19 mouse cellular contexts compared by ENCODE assay signal in genomic region chr15:24980841-24981240, GRCm38 (mm10).
A peak's percentile ranks its signal among the peaks of the same experiment; 100 is the strongest.
DNase-seq lines count a peak whose midpoint lies in the region; ATAC-seq lines count a peak whose summit lies in the region.
"Had no signal": no experiment of that assay in that cellular context is flagged by ENCODE, and none has a peak within 500 bp of the region (broad histone marks: within the 10 kb centered on the region; RNA-seq: fewer than 3 reads in every experiment).

No protein-coding gene starts in this region.

- no peak overlapping the region for H3K4me2 ChIP-seq in limb, embryonic 13.5 days (replicated peaks)
- H3K4me2 ChIP-seq: embryonic facial prominence, embryonic 15.5 days; heart, embryonic 15.5 days; limb, embryonic 12.5 days; midbrain, embryonic 12.5 days had no signal

- no peak for DNase-seq in limb, embryonic 10.5 days (ENCODE audit: low spot score)
- peak; percentile 49 for DNase-seq in embryo, embryonic 11 days
- peak; percentile 25 for DNase-seq in forelimb bud, embryonic 11.5 days (ENCODE audit: low read depth, low spot score)
- peak; percentile 6 for DNase-seq in retina, postnatal 1 day
- DNase-seq in urinary bladder, adult 2 months (ENCODE audit: low spot score), result no peak
- DNase-seq in thymus, postnatal 25 days, result no peak
- DNase-seq: cerebellum, adult 11 months; cerebellum, postnatal 14 days; gastrocnemius, postnatal 14 days; heart, adult 2 months; lung, postnatal 10 days; right cerebral cortex, postnatal 4 days had no signal

- H3K4me3 ChIP-seq in limb, embryonic 13.5 days, result no peak overlapping the region
- no peak overlapping the region for H3K4me3 ChIP-seq in limb, embryonic 10.5 days
- H3K4me3 ChIP-seq: embryonic facial prominence, embryonic 15.5 days; forebrain, embryonic 10.5 days; heart, adult 2 months; heart, embryonic 15.5 days; limb, embryonic 12.5 days; midbrain, embryonic 12.5 days had no signal

- H3K27ac ChIP-seq in limb, embryonic 13.5 days, result no peak overlapping the region
- H3K27ac ChIP-seq in limb, embryonic 10.5 days, result no peak overlapping the region
- H3K27ac ChIP-seq: embryonic facial prominence, embryonic 15.5 days; forebrain, embryonic 10.5 days; heart, adult 2 months; heart, embryonic 15.5 days; limb, embryonic 12.5 days; liver, embryonic 14.5 days; midbrain, embryonic 12.5 days had no signal

- H3K9me3 ChIP-seq in limb, embryonic 13.5 days, result no peaks in the 10 kb centered on the region
- H3K9me3 ChIP-seq in limb, embryonic 10.5 days (replicated peaks), result no peaks in the 10 kb centered on the region
- H3K9me3 ChIP-seq: embryonic facial prominence, embryonic 15.5 days; forebrain, embryonic 10.5 days; heart, embryonic 15.5 days; limb, embryonic 12.5 days; midbrain, embryonic 12.5 days had no signal

- ATAC-seq in limb, embryonic 13.5 days (ENCODE audit: low FRiP score, low read depth), result 0 out of 2 replicates have a peak, but pooled peaks have one; percentile 36

- no peaks in the 10 kb centered on the region for H3K36me3 ChIP-seq in limb, embryonic 13.5 days
- no peaks in the 10 kb centered on the region for H3K36me3 ChIP-seq in limb, embryonic 10.5 days
- H3K36me3 ChIP-seq: embryonic facial prominence, embryonic 15.5 days; forebrain, embryonic 10.5 days; heart, embryonic 15.5 days; limb, embryonic 12.5 days; midbrain, embryonic 12.5 days had no signal

- H3K9ac ChIP-seq in limb, embryonic 13.5 days, result no peak overlapping the region
- H3K9ac ChIP-seq: embryonic facial prominence, embryonic 15.5 days; heart, embryonic 15.5 days; limb, embryonic 12.5 days; liver, embryonic 14.5 days; midbrain, embryonic 12.5 days had no signal

- H3K27me3 ChIP-seq in limb, embryonic 13.5 days, result no peaks in the 10 kb centered on the region
- no peaks in the 10 kb centered on the region for H3K27me3 ChIP-seq in limb, embryonic 10.5 days (ENCODE audit: low read depth, poor library complexity, severe bottlenecking)
- H3K27me3 ChIP-seq: embryonic facial prominence, embryonic 15.5 days; heart, embryonic 15.5 days; limb, embryonic 12.5 days; midbrain, embryonic 12.5 days had no signal

- no peaks in the 10 kb centered on the region for H3K4me1 ChIP-seq in limb, embryonic 13.5 days
- H3K4me1 ChIP-seq in limb, embryonic 10.5 days, result 0 out of 2 replicates have a peak, but pooled peaks cover 5% of the 10 kb centered on the region
- H3K4me1 ChIP-seq: embryonic facial prominence, embryonic 15.5 days; heart, embryonic 15.5 days; limb, embryonic 12.5 days; midbrain, embryonic 12.5 days had no signal

- WGBS in limb, embryonic 13.5 days, result 45% methylated on average over 4 of the region's 4 CpGs
- WGBS in limb, embryonic 10.5 days, result 48% methylated on average over 4 of the region's 4 CpGs

Comparison
In these comparisons a context has a peak if more than half of its experiments do, and no peak if none do; other contexts are left out.
1. DNase-seq: peak in embryo, embryonic 11 days (single experiment), forelimb bud, embryonic 11.5 days (single experiment) and retina, postnatal 1 day (single experiment); none in limb, embryonic 10.5 days (single experiment), urinary bladder, adult 2 months (single experiment) and thymus, postnatal 25 days (single experiment).